Mouse (Mus musculus): Measurements from ENCODE around the gene Kcnk3. TPM values are rescaled to one million over a fixed set of nuclear protein-coding genes. Genes with fewer than 3 reads are reported as not detected.

Gene Kcnk3
- polyA plus RNA-seq, 1 experiment from 2014 or later, result 16.5 TPM

- ATAC-seq (replicated peaks; ENCODE audit: insufficient number of reproducible peaks, insufficient read depth, low FRiP score, low read depth), result no peak
- peak overlapping the region; percentile 96 for H3K27ac ChIP-seq
- H3K4me2 ChIP-seq, result no peak overlapping the region
- 80% methylated on average over 3 of the region's 3 CpGs for WGBS
- H3K9ac ChIP-seq, result no peak overlapping the region
- peaks cover 56% of the 10 kb centered on the region for H3K4me1 ChIP-seq (replicated peaks)
- H3K27me3 ChIP-seq, result no peaks in the 10 kb centered on the region
- no peaks in the 10 kb centered on the region for H3K9me3 ChIP-seq (replicated peaks)
- H3K4me3 ChIP-seq, result no peak overlapping the region
- H3K36me3 ChIP-seq, result no peaks in the 10 kb centered on the region
Observed at GRCm38 (mm10) chr5:30603255-30603654, 15.3 kb downstream of the Kcnk3 start.

GRCm38 (mm10) chr5:30603926-30604325 lies 16.0 kb downstream of the Kcnk3 start:
- no peak for ATAC-seq (replicated peaks; ENCODE audit: insufficient number of reproducible peaks, insufficient read depth, low FRiP score, low read depth)
- H3K4me3 ChIP-seq, result no peak overlapping the region
- peak overlapping the region; percentile 96 for H3K27ac ChIP-seq
- no peaks in the 10 kb centered on the region for H3K9me3 ChIP-seq (replicated peaks)
- no peak overlapping the region for H3K4me2 ChIP-seq
- 0 out of 2 replicates have a peak overlapping the region, but pooled peaks have one; percentile 2 for H3K9ac ChIP-seq
- WGBS, result 60% methylated on average over 4 of the region's 4 CpGs
- no peaks in the 10 kb centered on the region for H3K36me3 ChIP-seq
- H3K4me1 ChIP-seq (replicated peaks), result peaks cover 56% of the 10 kb centered on the region
- H3K27me3 ChIP-seq, result no peaks in the 10 kb centered on the region

DNA sequence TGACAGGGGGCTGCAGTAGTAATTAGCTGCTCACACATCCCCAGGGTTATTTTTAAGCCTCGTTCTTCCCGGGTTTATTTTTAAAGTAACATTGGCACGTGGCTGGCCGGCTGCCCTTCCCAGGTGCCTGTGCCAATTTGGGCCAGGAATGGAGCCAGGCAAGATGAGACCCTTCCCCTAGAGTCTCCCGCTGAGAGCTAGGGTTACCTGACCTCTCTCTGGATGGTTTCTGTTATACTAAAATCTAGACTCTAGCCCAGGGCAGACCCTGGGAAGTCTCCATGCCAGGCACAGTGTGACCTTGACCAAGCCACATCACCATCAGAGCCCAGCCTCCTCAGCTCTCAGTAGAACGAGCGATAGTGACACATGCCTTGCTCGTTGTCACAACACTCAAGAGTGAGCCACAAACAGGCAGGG lies 16.8 kb downstream of the Kcnk3 start:
- H3K4me2 ChIP-seq, result no peak overlapping the region
- H3K9ac ChIP-seq, result peak overlapping the region; percentile 2; the same call in 1 of the 2 replicates
- WGBS, result 33% methylated on average over 8 of the region's 8 CpGs
- no peaks in the 10 kb centered on the region for H3K36me3 ChIP-seq
- H3K27me3 ChIP-seq, result no peaks in the 10 kb centered on the region
- H3K27ac ChIP-seq, result peak overlapping the region; percentile 96
- peaks cover 56% of the 10 kb centered on the region for H3K4me1 ChIP-seq (replicated peaks)
- no peak overlapping the region for H3K4me3 ChIP-seq
- H3K9me3 ChIP-seq (replicated peaks), result no peaks in the 10 kb centered on the region
- ATAC-seq (replicated peaks; ENCODE audit: insufficient number of reproducible peaks, insufficient read depth, low FRiP score, low read depth), result peak; percentile 70

GRCm38 (mm10) chr5:30605649-30606048 lies 17.7 kb downstream of the Kcnk3 start:
- H3K4me3 ChIP-seq, result no peak overlapping the region
- 83% methylated on average over 6 of the region's 6 CpGs for WGBS
- no peaks in the 10 kb centered on the region for H3K36me3 ChIP-seq
- no peak for ATAC-seq (replicated peaks; ENCODE audit: insufficient number of reproducible peaks, insufficient read depth, low FRiP score, low read depth)
- no peak overlapping the region for H3K4me2 ChIP-seq
- H3K4me1 ChIP-seq (replicated peaks), result peaks cover 57% of the 10 kb centered on the region
- H3K9me3 ChIP-seq (replicated peaks), result no peaks in the 10 kb centered on the region
- no peak overlapping the region for H3K9ac ChIP-seq
- no peaks in the 10 kb centered on the region for H3K27me3 ChIP-seq
- H3K27ac ChIP-seq, result peak overlapping the region; percentile 96

- no peak overlapping the region for H3K4me3 ChIP-seq
- H3K36me3 ChIP-seq, result no peaks in the 10 kb centered on the region
- H3K4me1 ChIP-seq (replicated peaks), result peaks cover 59% of the 10 kb centered on the region
- H3K9ac ChIP-seq, result no peak overlapping the region
- H3K27me3 ChIP-seq, result no peaks in the 10 kb centered on the region
- peak overlapping the region; percentile 96 for H3K27ac ChIP-seq
- H3K4me2 ChIP-seq, result no peak overlapping the region
- 61% methylated on average over 16 of the region's 16 CpGs for WGBS
- no peak for ATAC-seq (replicated peaks; ENCODE audit: insufficient number of reproducible peaks, insufficient read depth, low FRiP score, low read depth)
- H3K9me3 ChIP-seq (replicated peaks), result no peaks in the 10 kb centered on the region
Observed at GRCm38 (mm10) chr5:30606424-30607073, 18.6 kb downstream of the Kcnk3 start.

GRCm38 (mm10) chr5:30609094-30609493 lies 21.1 kb downstream of the Kcnk3 start:
- H3K4me2 ChIP-seq, result no peak overlapping the region
- no peak overlapping the region for H3K27ac ChIP-seq
- no peak for ATAC-seq (replicated peaks; ENCODE audit: insufficient number of reproducible peaks, insufficient read depth, low FRiP score, low read depth)
- no peak overlapping the region for H3K4me3 ChIP-seq
- WGBS, result 87% methylated on average over 7 of the region's 7 CpGs
- no peaks in the 10 kb centered on the region for H3K9me3 ChIP-seq (replicated peaks)
- peaks cover 55% of the 10 kb centered on the region for H3K4me1 ChIP-seq (replicated peaks)
- H3K27me3 ChIP-seq, result no peaks in the 10 kb centered on the region
- H3K36me3 ChIP-seq, result no peaks in the 10 kb centered on the region
- no peak overlapping the region for H3K9ac ChIP-seq

DNA sequence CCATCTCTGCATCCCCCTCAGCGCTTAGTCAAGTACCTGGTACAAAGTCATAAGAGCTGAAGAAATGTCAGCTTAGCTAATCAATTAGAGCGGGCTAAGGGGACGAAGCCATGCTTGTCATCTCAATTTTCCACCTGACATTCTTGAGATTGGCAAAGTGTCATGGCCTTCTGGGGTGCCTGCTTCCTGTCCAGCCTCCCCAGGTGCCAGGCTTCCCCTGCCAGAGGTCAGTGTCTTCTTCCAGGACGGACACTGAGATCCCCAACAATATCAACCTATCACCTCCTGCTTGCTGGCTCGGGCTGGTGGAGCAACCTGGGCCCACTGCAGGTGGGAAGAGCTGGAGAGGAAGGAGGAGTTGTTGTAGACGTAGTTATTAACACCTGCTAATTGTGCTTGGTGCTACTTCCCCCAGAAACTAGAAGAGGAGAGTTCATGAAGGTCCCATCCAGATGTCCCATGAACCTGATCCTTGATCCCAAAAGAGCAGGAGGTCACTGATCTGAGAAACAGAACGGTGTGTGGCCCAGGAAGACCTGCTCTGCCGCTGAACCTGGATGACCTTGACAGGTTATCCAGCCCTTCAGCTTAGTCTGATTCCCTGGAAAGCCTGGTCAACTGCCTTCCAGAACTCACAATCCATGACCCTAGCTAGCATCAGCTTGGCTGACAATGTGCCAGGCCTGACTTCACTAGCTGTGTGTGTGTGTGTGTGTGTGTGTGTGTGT lies 22.1 kb downstream of the Kcnk3 start:
- no peak overlapping the region for H3K4me3 ChIP-seq
- H3K4me2 ChIP-seq, result no peak overlapping the region
- WGBS, result 79% methylated on average over 8 of the region's 8 CpGs
- H3K27me3 ChIP-seq, result no peaks in the 10 kb centered on the region
- H3K36me3 ChIP-seq, result no peaks in the 10 kb centered on the region
- no peak for ATAC-seq (replicated peaks; ENCODE audit: insufficient number of reproducible peaks, insufficient read depth, low FRiP score, low read depth)
- no peaks in the 10 kb centered on the region for H3K9me3 ChIP-seq (replicated peaks)
- no peak overlapping the region for H3K27ac ChIP-seq
- H3K4me1 ChIP-seq (replicated peaks), result peaks cover 56% of the 10 kb centered on the region
- no peak overlapping the region for H3K9ac ChIP-seq

- Histone ChIP-seq H3K9me3 (replicated peaks) (no peaks in the 10 kb centered on the region), H3K4me2 (no peak overlapping the region), H3K27me3 (no peaks in the 10 kb centered on the region), H3K9ac (no peak overlapping the region), H3K36me3 (no peaks in the 10 kb centered on the region), H3K27ac (peak overlapping the region; percentile 41), H3K4me3 (no peak overlapping the region), H3K4me1 (replicated peaks) (peaks cover 55% of the 10 kb centered on the region)
- 45% methylated on average over 1 of the region's 1 CpGs for WGBS
- no peak for ATAC-seq (replicated peaks; ENCODE audit: insufficient number of reproducible peaks, insufficient read depth, low FRiP score, low read depth)
Observed at GRCm38 (mm10) chr5:30611091-30611490, 23.1 kb downstream of the Kcnk3 start.

GRCm38 (mm10) chr5:30611689-30612088 lies 23.7 kb downstream of the Kcnk3 start:
- H3K36me3 ChIP-seq, result no peaks in the 10 kb centered on the region
- H3K4me3 ChIP-seq, result no peak overlapping the region
- H3K27me3 ChIP-seq, result no peaks in the 10 kb centered on the region
- no peak for ATAC-seq (replicated peaks; ENCODE audit: insufficient number of reproducible peaks, insufficient read depth, low FRiP score, low read depth)
- peak overlapping the region; percentile 41; the same call in 1 of the 2 replicates for H3K27ac ChIP-seq
- no peak overlapping the region for H3K9ac ChIP-seq
- peaks cover 55% of the 10 kb centered on the region for H3K4me1 ChIP-seq (replicated peaks)
- no peak overlapping the region for H3K4me2 ChIP-seq
- no peaks in the 10 kb centered on the region for H3K9me3 ChIP-seq (replicated peaks)
- WGBS, result 60% methylated on average over 3 of the region's 3 CpGs

DNA sequence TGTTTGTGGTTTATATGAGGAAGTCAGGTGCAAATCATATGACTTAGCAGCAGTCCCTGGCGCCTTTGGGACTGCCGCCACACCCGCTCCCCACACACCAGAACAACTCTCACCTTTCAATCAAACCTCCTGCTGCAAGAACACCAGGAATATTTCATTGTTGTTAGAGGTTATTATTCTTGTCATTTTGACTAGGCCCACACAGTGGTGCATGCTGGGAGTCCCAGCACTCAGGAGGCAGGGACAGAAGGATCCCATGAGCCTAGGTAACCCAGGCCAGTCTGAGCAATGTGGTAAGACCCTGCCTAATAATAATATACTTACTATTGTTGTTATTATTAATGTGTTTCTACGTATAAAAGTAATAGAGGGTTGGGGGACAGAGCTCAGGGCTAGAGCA lies 24.6 kb downstream of the Kcnk3 start:
- Histone ChIP-seq H3K27me3 (no peaks in the 10 kb centered on the region), H3K27ac (no peak overlapping the region), H3K9me3 (replicated peaks) (no peaks in the 10 kb centered on the region), H3K9ac (no peak overlapping the region), H3K36me3 (no peaks in the 10 kb centered on the region), H3K4me3 (no peak overlapping the region), H3K4me1 (replicated peaks) (peaks cover 55% of the 10 kb centered on the region), H3K4me2 (no peak overlapping the region)
- ATAC-seq (replicated peaks; ENCODE audit: insufficient number of reproducible peaks, insufficient read depth, low FRiP score, low read depth), result no peak
- 84% methylated on average over 4 of the region's 4 CpGs for WGBS

- no peaks in the 10 kb centered on the region for H3K9me3 ChIP-seq (replicated peaks)
- peaks cover 62% of the 10 kb centered on the region for H3K4me1 ChIP-seq (replicated peaks)
- H3K9ac ChIP-seq, result no peak overlapping the region
- H3K4me3 ChIP-seq, result no peak overlapping the region
- no peaks in the 10 kb centered on the region for H3K36me3 ChIP-seq
- H3K4me2 ChIP-seq, result no peak overlapping the region
- no peaks in the 10 kb centered on the region for H3K27me3 ChIP-seq
- H3K27ac ChIP-seq, result peak overlapping the region; percentile 89
- no peak for ATAC-seq (replicated peaks; ENCODE audit: insufficient number of reproducible peaks, insufficient read depth, low FRiP score, low read depth)
- 83% methylated on average over 8 of the region's 8 CpGs for WGBS
Observed at GRCm38 (mm10) chr5:30613242-30613641, 25.3 kb downstream of the Kcnk3 start.
